Mouse (Mus musculus): ENCODE results near the gene Cdc7. TPM values are rescaled to one million over a fixed set of nuclear protein-coding genes. Genes with fewer than 3 reads are reported as not detected.
A peak's percentile ranks its signal among the peaks of the same experiment; 100 is the strongest.

Cdc7 gene
- polyA plus RNA-seq, 1 experiment from 2014 or later: 29.2 TPM

- Histone ChIP-seq H3K36me3 (ENCODE audit: control insufficient read depth, insufficient read depth) (no peaks in the 10 kb centered on the region), H3K4me3 (ENCODE audit: low read length) (no peak overlapping the region), H3K9me3 (replicated peaks; ENCODE audit: control insufficient read depth, low read length) (0 out of 2 replicates have a peak, but pooled peaks cover 2% of the 10 kb centered on the region), H3K27me3 (ENCODE audit: control insufficient read depth, insufficient read depth, low read length) (no peaks in the 10 kb centered on the region), H3K4me1 (ENCODE audit: control insufficient read depth, insufficient read depth, low read length) (peaks cover 22% of the 10 kb centered on the region), H3K9ac (ENCODE audit: low read length) (no peak overlapping the region), H3K4me2 (ENCODE audit: low read depth, low read length) (no peak overlapping the region), H3K27ac (ENCODE audit: low read length) (peak overlapping the region; percentile 44)
- no peak for ATAC-seq (replicated peaks; ENCODE audit: extremely low read depth, insufficient read depth, low FRiP score)
- 70% methylated on average over 5 of the region's 5 CpGs for WGBS
These were observed 61.2 kb downstream of the Cdc7 start for GRCm38 (mm10) chr5:107025371-107025770.

GRCm38 (mm10) chr5:107025809-107026208 lies 61.7 kb downstream of the Cdc7 start:
- Histone ChIP-seq H3K27me3 (ENCODE audit: control insufficient read depth, insufficient read depth, low read length) (no peaks in the 10 kb centered on the region), H3K36me3 (ENCODE audit: control insufficient read depth, insufficient read depth) (no peaks in the 10 kb centered on the region), H3K4me3 (ENCODE audit: low read length) (no peak overlapping the region), H3K9ac (ENCODE audit: low read length) (no peak overlapping the region), H3K9me3 (replicated peaks; ENCODE audit: control insufficient read depth, low read length) (0 out of 2 replicates have a peak, but pooled peaks cover 2% of the 10 kb centered on the region), H3K27ac (ENCODE audit: low read length) (peak overlapping the region; percentile 44), H3K4me1 (ENCODE audit: control insufficient read depth, insufficient read depth, low read length) (peaks cover 18% of the 10 kb centered on the region), H3K4me2 (ENCODE audit: low read depth, low read length) (no peak overlapping the region)
- WGBS: 62% methylated on average over 8 of the region's 8 CpGs
- no peak for ATAC-seq (replicated peaks; ENCODE audit: extremely low read depth, insufficient read depth, low FRiP score)

DNA sequence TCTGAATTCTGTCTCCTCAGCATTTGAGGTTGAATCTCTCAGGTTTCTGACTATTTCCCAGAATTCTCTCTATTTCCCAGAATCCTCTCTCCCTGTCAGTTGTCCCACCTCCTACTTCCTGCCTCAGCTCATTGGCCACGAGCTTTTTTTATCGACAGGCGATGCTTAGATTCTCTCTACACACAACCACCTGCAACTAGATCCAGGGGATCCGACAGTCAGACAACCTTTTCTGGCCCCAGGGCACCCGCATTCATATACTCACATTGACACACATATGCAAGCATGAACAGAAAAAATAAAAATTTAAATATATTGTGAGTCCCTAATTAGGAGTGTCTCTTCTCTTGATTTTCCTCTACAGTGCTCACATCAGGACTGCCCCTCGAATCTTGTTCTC lies 63.5 kb downstream of the Cdc7 start:
- Histone ChIP-seq H3K4me3 (ENCODE audit: low read length) (no peak overlapping the region), H3K9ac (ENCODE audit: low read length) (no peak overlapping the region), H3K27ac (ENCODE audit: low read length) (no peak overlapping the region), H3K4me2 (ENCODE audit: low read depth, low read length) (no peak overlapping the region), H3K36me3 (ENCODE audit: control insufficient read depth, insufficient read depth) (no peaks in the 10 kb centered on the region), H3K27me3 (ENCODE audit: control insufficient read depth, insufficient read depth, low read length) (no peaks in the 10 kb centered on the region), H3K9me3 (replicated peaks; ENCODE audit: control insufficient read depth, low read length) (0 out of 2 replicates have a peak, but pooled peaks cover 2% of the 10 kb centered on the region), H3K4me1 (ENCODE audit: control insufficient read depth, insufficient read depth, low read length) (peaks cover 16% of the 10 kb centered on the region)
- 84% methylated on average over 6 of the region's 6 CpGs for WGBS
- ATAC-seq (replicated peaks; ENCODE audit: extremely low read depth, insufficient read depth, low FRiP score): no peak

DNA sequence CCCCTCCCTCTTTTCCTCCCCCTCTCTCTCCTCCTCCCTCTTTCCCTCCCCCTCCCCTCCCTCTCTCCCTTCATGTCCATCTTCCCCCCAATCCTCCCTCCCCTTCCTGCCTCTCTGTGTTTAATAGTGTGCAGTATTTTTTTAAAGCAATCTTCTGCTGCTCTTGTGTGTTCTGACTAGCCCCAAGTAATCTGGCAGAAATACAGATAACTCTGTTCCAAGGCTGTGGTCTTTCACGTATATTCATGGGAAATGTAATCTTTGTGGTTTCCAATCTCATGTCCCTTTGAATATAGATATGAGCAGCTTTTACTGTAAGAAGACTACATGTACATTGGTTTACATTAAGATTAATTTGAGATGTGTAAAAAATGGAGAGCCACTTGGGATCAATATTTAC lies 64.4 kb downstream of the Cdc7 start:
- WGBS: 21% methylated on average over 1 of the region's 1 CpGs
- Histone ChIP-seq H3K4me3 (ENCODE audit: low read length) (no peak overlapping the region), H3K9me3 (replicated peaks; ENCODE audit: control insufficient read depth, low read length) (no peaks in the 10 kb centered on the region), H3K4me2 (ENCODE audit: low read depth, low read length) (no peak overlapping the region), H3K27ac (ENCODE audit: low read length) (no peak overlapping the region), H3K36me3 (ENCODE audit: control insufficient read depth, insufficient read depth) (no peaks in the 10 kb centered on the region), H3K4me1 (ENCODE audit: control insufficient read depth, insufficient read depth, low read length) (peaks cover 16% of the 10 kb centered on the region), H3K9ac (ENCODE audit: low read length) (no peak overlapping the region), H3K27me3 (ENCODE audit: control insufficient read depth, insufficient read depth, low read length) (no peaks in the 10 kb centered on the region)
- no peak for ATAC-seq (replicated peaks; ENCODE audit: extremely low read depth, insufficient read depth, low FRiP score)

- Histone ChIP-seq H3K9ac (ENCODE audit: low read length) (no peak overlapping the region), H3K4me1 (ENCODE audit: control insufficient read depth, insufficient read depth, low read length) (peaks cover 16% of the 10 kb centered on the region), H3K27ac (ENCODE audit: low read length) (no peak overlapping the region), H3K4me3 (ENCODE audit: low read length) (no peak overlapping the region), H3K36me3 (ENCODE audit: control insufficient read depth, insufficient read depth) (no peaks in the 10 kb centered on the region), H3K27me3 (ENCODE audit: control insufficient read depth, insufficient read depth, low read length) (no peaks in the 10 kb centered on the region), H3K9me3 (replicated peaks; ENCODE audit: control insufficient read depth, low read length) (no peaks in the 10 kb centered on the region), H3K4me2 (ENCODE audit: low read depth, low read length) (no peak overlapping the region)
- no peak for ATAC-seq (replicated peaks; ENCODE audit: extremely low read depth, insufficient read depth, low FRiP score)
- 74% methylated on average over 4 of the region's 4 CpGs for WGBS
These were observed 65.7 kb downstream of the Cdc7 start for GRCm38 (mm10) chr5:107029801-107030200.

DNA sequence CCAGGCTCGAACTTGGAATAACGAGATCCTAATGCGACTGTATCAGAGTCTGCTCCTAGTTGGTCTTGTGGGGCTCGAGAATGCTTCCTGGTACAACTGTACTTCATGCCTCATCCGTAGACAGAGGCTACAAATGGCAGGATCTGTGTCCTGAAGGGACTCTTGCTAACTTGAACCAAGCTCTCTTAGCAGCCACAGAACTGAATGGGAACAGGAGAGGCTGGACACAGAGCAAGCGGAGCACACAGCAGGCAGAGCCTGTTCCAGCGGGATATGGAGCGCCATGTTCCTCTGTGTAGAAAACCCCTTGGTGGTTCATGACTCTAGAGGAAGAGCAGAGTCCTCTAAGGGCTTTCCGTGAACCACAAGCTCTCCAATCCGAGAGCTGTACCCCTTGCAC lies 66.7 kb downstream of the Cdc7 start:
- Histone ChIP-seq H3K27me3 (ENCODE audit: control insufficient read depth, insufficient read depth, low read length) (no peaks in the 10 kb centered on the region), H3K27ac (ENCODE audit: low read length) (no peak overlapping the region), H3K9ac (ENCODE audit: low read length) (no peak overlapping the region), H3K36me3 (ENCODE audit: control insufficient read depth, insufficient read depth) (no peaks in the 10 kb centered on the region), H3K4me3 (ENCODE audit: low read length) (no peak overlapping the region), H3K4me1 (ENCODE audit: control insufficient read depth, insufficient read depth, low read length) (peaks cover 15% of the 10 kb centered on the region), H3K4me2 (ENCODE audit: low read depth, low read length) (no peak overlapping the region), H3K9me3 (replicated peaks; ENCODE audit: control insufficient read depth, low read length) (no peaks in the 10 kb centered on the region)
- 92% methylated on average over 10 of the region's 10 CpGs for WGBS
- no peak for ATAC-seq (replicated peaks; ENCODE audit: extremely low read depth, insufficient read depth, low FRiP score)

Other genes with a start within 250 kb of the Cdc7 start
- 0.30 and 0.32 TPM in 2 replicates for gene Hfm1, start 38.0 kb upstream of the Cdc7 start, polyA plus RNA-seq (2015; fragmentation: Nextera tagmentation; extraction: Ambion mirVana)